Comparison of ENCODE assay signal across 20 mouse cellular contexts in the genomic region with DNA sequence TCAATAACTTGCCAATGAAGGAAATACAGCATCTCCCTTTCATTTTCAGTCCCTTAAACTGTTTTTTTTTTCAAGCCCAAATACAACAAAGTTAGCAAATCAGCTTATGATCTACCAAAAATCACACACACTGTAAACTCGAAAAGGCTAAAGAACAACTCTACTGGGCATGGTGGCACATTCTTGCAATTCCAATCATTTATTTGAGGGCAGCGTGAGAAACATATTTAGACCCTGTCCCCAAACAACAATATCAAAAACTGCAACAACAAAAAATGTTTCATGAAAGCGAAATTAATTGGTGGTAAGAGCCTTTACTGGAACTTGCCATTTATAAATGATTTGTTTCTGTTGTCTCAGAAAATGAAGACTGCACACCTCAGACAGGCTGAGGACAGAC.
DNase-seq lines count a peak whose midpoint lies in the region; ATAC-seq and TF ChIP-seq lines count a peak whose summit lies in the region.
"Had no signal": no experiment of that assay in that cellular context is flagged by ENCODE, and none has a peak within 500 bp of the region (broad histone marks: within the 10 kb centered on the region; RNA-seq: fewer than 3 reads in every experiment).

No protein-coding gene starts in this region.

- no peaks in the 10 kb centered on the region for H3K4me1 ChIP-seq in kidney, postnatal 0 days (replicated peaks; ENCODE audit: insufficient read depth, low read length)
- H3K4me1 ChIP-seq in midbrain, embryonic 11.5 days (ENCODE audit: control insufficient read depth, insufficient read depth, low read length) = no peaks in the 10 kb centered on the region
- H3K4me1 ChIP-seq in midbrain, postnatal 0 days (ENCODE audit: insufficient read depth, low read length) = no peaks in the 10 kb centered on the region
- H3K4me1 ChIP-seq: embryonic facial prominence, embryonic 10.5 days; embryonic facial prominence, embryonic 12.5 days; forebrain, embryonic 13.5 days; forebrain, embryonic 15.5 days had no signal

- DNase-seq in kidney, postnatal 0 days (ENCODE audit: low spot score) = no peak
- no peak for DNase-seq in kidney, postnatal 4 days
- peak; percentile 68 for DNase-seq in midbrain, embryonic 11.5 days (ENCODE audit: low spot score, missing footprints)
- DNase-seq in midbrain, postnatal 0 days (ENCODE audit: low spot score) = no peak
- DNase-seq in frontal cortex, postnatal 25 days (ENCODE audit: low spot score in 2 of 2) = no peak
- DNase-seq: adrenal gland, adult 8-10 months; adrenal gland, postnatal 14 days; adrenal gland, postnatal 36 days; cerebellum, adult 11-12 months; cerebellum, adult 2 months; cerebellum, adult 9-10 months; cerebellum, postnatal 10 days; cerebellum, postnatal 25 days; forebrain, postnatal 0 days had no signal

- WGBS in kidney, postnatal 0 days = 75% methylated on average over 3 of the region's 3 CpGs
- 89% methylated on average over 3 of the region's 3 CpGs for WGBS in midbrain, embryonic 11.5 days
- WGBS in midbrain, postnatal 0 days = 92% methylated on average over 3 of the region's 3 CpGs

- no peak for ATAC-seq in kidney, postnatal 0 days (replicated peaks; ENCODE audit: low FRiP score, low read depth)
- ATAC-seq in midbrain, embryonic 11.5 days (ENCODE audit: low FRiP score) = no peak
- ATAC-seq in midbrain, postnatal 0 days (ENCODE audit: low FRiP score) = no peak
- ATAC-seq: activated CD4-positive, CD25-positive, alpha-beta regulatory T cell, adult 4 months; forebrain, embryonic 13.5 days; forebrain, embryonic 15.5 days; forebrain, postnatal 0 days; Patski had no signal

- H3K27me3 ChIP-seq in kidney, postnatal 0 days (ENCODE audit: insufficient read depth, low read length) = no peaks in the 10 kb centered on the region
- H3K27me3 ChIP-seq in midbrain, embryonic 11.5 days (ENCODE audit: control insufficient read depth, insufficient read depth, low read length) = no peaks in the 10 kb centered on the region
- no peaks in the 10 kb centered on the region for H3K27me3 ChIP-seq in midbrain, postnatal 0 days (ENCODE audit: insufficient read depth, low read length)
- H3K27me3 ChIP-seq: embryonic facial prominence, embryonic 12.5 days; forebrain, embryonic 13.5 days; forebrain, embryonic 15.5 days; Patski had no signal

- H3K4me2 ChIP-seq in kidney, postnatal 0 days (ENCODE audit: low read length) = no peak overlapping the region
- no peak overlapping the region for H3K4me2 ChIP-seq in midbrain, embryonic 11.5 days
- H3K4me2 ChIP-seq in midbrain, postnatal 0 days (ENCODE audit: low read depth, low read length, poor library complexity, severe bottlenecking) = no peak overlapping the region
- H3K4me2 ChIP-seq: embryonic facial prominence, embryonic 12.5 days; forebrain, embryonic 13.5 days; forebrain, embryonic 15.5 days had no signal

- H3K4me3 ChIP-seq in kidney, postnatal 0 days (replicated peaks; ENCODE audit: low read depth, low read length) = no peak overlapping the region
- no peak overlapping the region for H3K4me3 ChIP-seq in midbrain, embryonic 11.5 days (ENCODE audit: low read depth, low read length)
- no peak overlapping the region for H3K4me3 ChIP-seq in midbrain, postnatal 0 days (ENCODE audit: low read depth, low read length)
- H3K4me3 ChIP-seq: embryonic facial prominence, embryonic 10.5 days; embryonic facial prominence, embryonic 12.5 days; forebrain, embryonic 13.5 days; forebrain, embryonic 15.5 days had no signal

- no peak for TF ChIP-seq CTCF in kidney, postnatal 0 days (IDR thresholded peaks at IDR 0.05; ENCODE audit: low read depth)
- TF ChIP-seq CTCF in midbrain, postnatal 0 days (IDR thresholded peaks at IDR 0.05) = no peak

- no peaks in the 10 kb centered on the region for H3K9me3 ChIP-seq in kidney, postnatal 0 days (replicated peaks; ENCODE audit: low read length)
- H3K9me3 ChIP-seq in midbrain, embryonic 11.5 days (ENCODE audit: control insufficient read depth, low read length) = no peaks in the 10 kb centered on the region
- H3K9me3 ChIP-seq in midbrain, postnatal 0 days (ENCODE audit: low read length) = no peaks in the 10 kb centered on the region
- H3K9me3 ChIP-seq: embryonic facial prominence, embryonic 10.5 days; embryonic facial prominence, embryonic 12.5 days; forebrain, embryonic 13.5 days; forebrain, embryonic 15.5 days had no signal

- H3K36me3 ChIP-seq in kidney, postnatal 0 days (ENCODE audit: insufficient read depth, low read length) = 0 out of 2 replicates have a peak, but pooled peaks cover 13% of the 10 kb centered on the region
- peaks cover 2% of the 10 kb centered on the region; the same call in 1 of the 2 replicates for H3K36me3 ChIP-seq in midbrain, embryonic 11.5 days (ENCODE audit: control insufficient read depth, insufficient read depth, low read length)
- H3K36me3 ChIP-seq in midbrain, postnatal 0 days (ENCODE audit: insufficient read depth, low read length) = peaks cover 8% of the 10 kb centered on the region; the same call in 1 of the 2 replicates
- H3K36me3 ChIP-seq: forebrain, embryonic 15.5 days had no signal

- H3K9ac ChIP-seq in kidney, postnatal 0 days (ENCODE audit: low read depth, low read length) = no peak overlapping the region
- H3K9ac ChIP-seq in midbrain, embryonic 11.5 days (ENCODE audit: low read length) = no peak overlapping the region
- no peak overlapping the region for H3K9ac ChIP-seq in midbrain, postnatal 0 days (replicated peaks; ENCODE audit: low read length, poor library complexity, severe bottlenecking)
- H3K9ac ChIP-seq: embryonic facial prominence, embryonic 12.5 days; forebrain, embryonic 13.5 days; forebrain, embryonic 15.5 days; forebrain, postnatal 0 days had no signal

- peak overlapping the region; percentile 19; the same call in 1 of the 2 replicates for H3K27ac ChIP-seq in kidney, postnatal 0 days
- no peak overlapping the region for H3K27ac ChIP-seq in midbrain, embryonic 11.5 days (ENCODE audit: low read depth, low read length)
- H3K27ac ChIP-seq in midbrain, postnatal 0 days (ENCODE audit: low read depth, low read length) = no peak overlapping the region
- H3K27ac ChIP-seq: embryonic facial prominence, embryonic 10.5 days; embryonic facial prominence, embryonic 12.5 days; forebrain, embryonic 13.5 days; forebrain, embryonic 15.5 days had no signal
